Mouse (Mus musculus) MEL (cell line): ENCODE results near the gene Slc35e2. TPM values are rescaled to one million over a fixed set of nuclear protein-coding genes. Genes with fewer than 3 reads are reported as not detected.

ENCODE experiments used
- DNase-seq: peaks from one replicate; pipeline ENCODE4 v3.0.0; 2011; ENCODE audit warnings: low read depth, low spot score
- H3K27ac ChIP-seq: 2 replicates; pipeline ENCODE4 v1.5.1; 2012; ENCODE audit warnings: low read depth, mild to moderate bottlenecking, control low read depth, low read length, moderate library complexity; ENCODE audit not compliant: control insufficient read depth
- H3K27me3 ChIP-seq, 2 experiments: fragments of 150-350 bp in 1 of 2; sonication (generic) in 1 of 2; 2 replicates each; pipeline ENCODE4 v1.6.1; 2012; ENCODE audit warnings: low read length in 2 of 2, mild to moderate bottlenecking in 2 of 2, improper control_type of control experiment in 1 of 2, moderate library complexity in 1 of 2; ENCODE audit not compliant: insufficient read depth in 2 of 2, control insufficient read depth in 1 of 2
- H3K36me3 ChIP-seq, 2 experiments: 2 replicates each; pipeline ENCODE4 v1.6.1; 2012 to 2014; ENCODE audit warnings: low read length in 2 of 2, improper control_type of control experiment in 1 of 2, inconsistent platforms in 1 of 2, mild to moderate bottlenecking in 1 of 2; ENCODE audit not compliant: insufficient read depth in 2 of 2, control insufficient read depth in 1 of 2
- H3K4me1 ChIP-seq, 2 experiments: fragments of 150-350 bp in 1 of 2; sonication (generic) in 1 of 2; 2 replicates each; pipeline ENCODE4 v1.6.1; 2012; ENCODE audit warnings: low read length in 2 of 2, improper control_type of control experiment in 1 of 2, mild to moderate bottlenecking in 1 of 2; ENCODE audit not compliant: insufficient read depth in 2 of 2, control insufficient read depth in 1 of 2
- H3K4me3 ChIP-seq, 2 experiments: fragments of 150-350 bp in 1 of 2; sonication (generic) in 1 of 2; 2 replicates each; pipeline ENCODE4 v1.5.1; 2012; ENCODE audit warnings: low read depth in 2 of 2, low read length in 2 of 2, mild to moderate bottlenecking in 2 of 2, moderate library complexity in 2 of 2, control low read depth in 1 of 2, improper control_type of control experiment in 1 of 2; ENCODE audit not compliant: control insufficient read depth in 1 of 2, insufficient read depth in 1 of 2
- H3K79me2 ChIP-seq: 2 replicates; pipeline ENCODE4 v1.6.1; 2012; ENCODE audit warnings: mild to moderate bottlenecking, low read length, moderate library complexity; ENCODE audit not compliant: control insufficient read depth, poor library complexity, insufficient read depth
- H3K9ac ChIP-seq: 2 replicates; pipeline ENCODE4 v1.6.1; 2012; ENCODE audit warnings: low read depth, mild to moderate bottlenecking, control low read depth, low read length, moderate library complexity; ENCODE audit not compliant: control insufficient read depth, poor library complexity, severe bottlenecking
- H3K9me3 ChIP-seq: fragments of 150-350 bp; sonication (generic); replicated peaks from 2 replicates; pipeline ENCODE4 v1.6.1; 2012; ENCODE audit warnings: mild to moderate bottlenecking, low read length, improper control_type of control experiment, moderate library complexity; ENCODE audit not compliant: insufficient read depth
- BHLHE40 ChIP-seq: IDR thresholded peaks from 2 replicates; pipeline ENCODE4 v1.6.1; 2012; ENCODE audit warnings: low read depth, mild to moderate bottlenecking, inconsistent platforms, low read length, improper control_type of control experiment, borderline replicate concordance
- CHD1 ChIP-seq: IDR thresholded peaks from 2 replicates; pipeline ENCODE4 v1.6.1; 2012; ENCODE audit warnings: low read depth, mild to moderate bottlenecking, inconsistent platforms, low read length, improper control_type of control experiment
- CHD2 ChIP-seq: IDR thresholded peaks from 2 replicates; pipeline ENCODE4 v1.6.1; 2011; ENCODE audit warnings: low read length, improper control_type of control experiment
- CTCF ChIP-seq, 3 experiments: IDR thresholded peaks in 2 of 3; conservative IDR thresholded peaks in 1 of 3; 2 replicates each; pipeline ENCODE4 v1.5.1; 2011 to 2012; ENCODE audit warnings: low read length in 3 of 3, low read depth in 2 of 3, mild to moderate bottlenecking in 2 of 3, improper control_type of control experiment in 1 of 3, inconsistent platforms in 1 of 3, mixed read lengths in 1 of 3, moderate library complexity in 1 of 3; ENCODE audit not compliant: control insufficient read depth in 1 of 3, insufficient read depth in 1 of 3, poor library complexity in 1 of 3, severe bottlenecking in 1 of 3
- E2F4 ChIP-seq: IDR thresholded peaks from 2 replicates; pipeline ENCODE4 v1.6.1; 2011; ENCODE audit warnings: low read depth, low read length, improper control_type of control experiment, borderline replicate concordance
- ELF1 ChIP-seq: IDR thresholded peaks from 2 replicates; pipeline ENCODE4 v1.6.1; 2014; ENCODE audit warnings: low read depth, mild to moderate bottlenecking, inconsistent platforms, low read length, improper control_type of control experiment, moderate library complexity
- GATA1 ChIP-seq: IDR thresholded peaks from 2 replicates; pipeline ENCODE4 v1.6.1; 2011; ENCODE audit warnings: low read depth, low read length, improper control_type of control experiment
- HCFC1 ChIP-seq: IDR thresholded peaks from 2 replicates; pipeline ENCODE4 v1.6.1; 2012; ENCODE audit warnings: low read depth, mild to moderate bottlenecking, inconsistent platforms, low read length, improper control_type of control experiment, moderate library complexity
- JUND ChIP-seq: IDR thresholded peaks from 2 replicates; pipeline ENCODE4 v1.6.1; 2011; ENCODE audit warnings: low read depth, mild to moderate bottlenecking, improper control_type of control experiment, low read length
- KAT2A ChIP-seq: conservative IDR thresholded peaks from 2 replicates; pipeline ENCODE4 v1.6.1; 2012; ENCODE audit warnings: low read depth, low read length, improper control_type of control experiment, inconsistent platforms
- MAX ChIP-seq: IDR thresholded peaks from 2 replicates; pipeline ENCODE4 v1.6.1; 2011; ENCODE audit warnings: low read length, improper control_type of control experiment
- MAZ ChIP-seq: IDR thresholded peaks from 2 replicates; pipeline ENCODE4 v1.6.1; 2012; ENCODE audit warnings: low read depth, mild to moderate bottlenecking, inconsistent platforms, low read length, improper control_type of control experiment
- MYB ChIP-seq: IDR thresholded peaks from 2 replicates; pipeline ENCODE4 v1.6.1; 2011; ENCODE audit warnings: mild to moderate bottlenecking, low read depth, low read length, improper control_type of control experiment
- MYC ChIP-seq: IDR thresholded peaks from 2 replicates; pipeline ENCODE4 v1.6.1; 2011; ENCODE audit warnings: low read depth, mild to moderate bottlenecking, low read length, improper control_type of control experiment, moderate library complexity
- NELFE ChIP-seq: IDR thresholded peaks from 2 replicates; pipeline ENCODE4 v1.6.1; 2011; ENCODE audit warnings: low read depth, low read length, improper control_type of control experiment
- POLR2AphosphoS2 ChIP-seq: IDR thresholded peaks from 2 replicates; pipeline ENCODE4 v1.6.1; 2011; ENCODE audit warnings: low read length, improper control_type of control experiment
- POLR2AphosphoS5 ChIP-seq: IDR thresholded peaks from 2 replicates; pipeline ENCODE4 v1.6.1; 2012; ENCODE audit warnings: low read depth, borderline replicate concordance, mild to moderate bottlenecking, inconsistent platforms, low read length, moderate library complexity, mixed read lengths
- RAD21 ChIP-seq: IDR thresholded peaks from 2 replicates; pipeline ENCODE4 v1.6.1; 2011; ENCODE audit warnings: mild to moderate bottlenecking, low read depth, low read length, improper control_type of control experiment
- RCOR1 ChIP-seq: IDR thresholded peaks from 2 replicates; pipeline ENCODE4 v1.6.1; 2012; ENCODE audit warnings: low read depth, mild to moderate bottlenecking, inconsistent platforms, low read length, improper control_type of control experiment
- SIN3A ChIP-seq: IDR thresholded peaks from 2 replicates; pipeline ENCODE4 v1.6.1; 2012; ENCODE audit warnings: low read length, improper control_type of control experiment, inconsistent platforms
- SMC3 ChIP-seq: IDR thresholded peaks from 2 replicates; pipeline ENCODE4 v1.6.1; 2011; ENCODE audit warnings: low read depth, low read length, improper control_type of control experiment
- TAL1 ChIP-seq: IDR thresholded peaks from 2 replicates; pipeline ENCODE4 v1.6.1; 2012; ENCODE audit warnings: mild to moderate bottlenecking, inconsistent platforms, low read length, moderate library complexity, mixed read lengths
- TBP ChIP-seq: IDR thresholded peaks from 2 replicates; pipeline ENCODE4 v1.8.0; 2011; ENCODE audit warnings: low read depth, low read length, improper control_type of control experiment
- TCF12 ChIP-seq: IDR thresholded peaks from 2 replicates; pipeline ENCODE4 v1.6.1; 2014; ENCODE audit warnings: low read depth, mild to moderate bottlenecking, inconsistent platforms, low read length, improper control_type of control experiment, moderate library complexity
- UBTF ChIP-seq: IDR thresholded peaks from 2 replicates; pipeline ENCODE4 v1.6.1; 2012; ENCODE audit warnings: low read depth, mild to moderate bottlenecking, inconsistent platforms, low read length, improper control_type of control experiment, moderate library complexity, borderline replicate concordance; ENCODE audit not compliant: insufficient read depth
- USF1 ChIP-seq: IDR thresholded peaks from 2 replicates; pipeline ENCODE4 v1.6.1; 2014; ENCODE audit warnings: low read depth, mild to moderate bottlenecking, inconsistent platforms, low read length, improper control_type of control experiment, moderate library complexity
- USF2 ChIP-seq, 2 experiments: IDR thresholded peaks; 2 replicates each; pipeline ENCODE4 v1.6.1; 2011 to 2012; ENCODE audit warnings: improper control_type of control experiment in 2 of 2, low read length in 2 of 2, borderline replicate concordance in 1 of 2, inconsistent platforms in 1 of 2, low read depth in 1 of 2, mild to moderate bottlenecking in 1 of 2; ENCODE audit not compliant: insufficient read depth in 1 of 2
- ZC3H11A ChIP-seq: IDR thresholded peaks from 2 replicates; pipeline ENCODE4 v1.6.1; 2012; ENCODE audit warnings: low read depth, mild to moderate bottlenecking, inconsistent platforms, low read length, improper control_type of control experiment
- ZKSCAN1 ChIP-seq: IDR thresholded peaks from 2 replicates; pipeline ENCODE4 v1.6.1; 2012; ENCODE audit warnings: low read depth, mild to moderate bottlenecking, inconsistent platforms, low read length, improper control_type of control experiment, moderate library complexity
- ZMIZ1 ChIP-seq: IDR thresholded peaks from 2 replicates; pipeline ENCODE4 v1.6.1; 2012; ENCODE audit warnings: low read depth, mild to moderate bottlenecking, inconsistent platforms, low read length, improper control_type of control experiment, moderate library complexity
- ZNF384 ChIP-seq: IDR thresholded peaks from 2 replicates; pipeline ENCODE4 v1.6.1; 2012; ENCODE audit warnings: low read depth, mild to moderate bottlenecking, inconsistent platforms, low read length, improper control_type of control experiment
- polyA plus RNA-seq, 2 experiments: library from polyadenylated mRNA; stranded (reverse) in 1 of 2; unstranded in 1 of 2; fragments of >175 nt in 1 of 2; fragments of >200 nt in 1 of 2; gene quantifications; 2 replicates each; pipeline versions ENCODE4 v1.2.1 to v1.2.4; 2012; ENCODE audit warnings: low replicate concordance in 2 of 2, low read depth in 1 of 2; ENCODE audit not compliant: insufficient read length in 2 of 2, insufficient read depth in 1 of 2, missing spikeins in 1 of 2
- total RNA-seq: library from RNA; depleted of rRNA; stranded (reverse); fragments of 300-350 nt; gene quantifications from 2 replicates; pipeline ENCODE4 v1.2.3, GENCODE M21; 2012

Gene Slc35e2
- total and polyA plus RNA-seq, 3 experiments, result 6.4 to 9.9 TPM; not detected in 1

DNA sequence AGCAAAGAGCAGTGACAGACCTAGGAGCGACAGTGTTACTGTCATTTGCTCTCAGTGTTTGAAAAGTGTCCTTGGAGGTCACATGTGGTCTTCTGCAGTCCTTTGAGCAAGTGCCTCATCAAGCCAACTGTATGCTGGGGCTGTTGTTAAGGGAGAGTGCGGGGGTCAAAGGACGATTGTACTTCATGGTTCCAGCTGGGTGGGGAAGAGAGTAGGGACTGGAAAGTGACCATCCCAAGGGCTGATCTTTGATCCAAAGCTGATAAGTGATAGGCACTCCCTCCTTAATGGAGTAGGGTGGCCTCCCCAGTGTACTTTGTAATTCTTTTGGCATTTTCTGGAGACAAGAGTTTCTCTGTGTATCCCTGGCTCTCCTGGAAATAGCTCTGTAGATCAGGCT lies 10.6 kb downstream of the Slc35e2 start:
- no peak for TF ChIP-seq TAL1
- TF ChIP-seq HCFC1, result no peak
- no peak for TF ChIP-seq MYC
- no peak for TF ChIP-seq CTCF (IDR thresholded peaks at IDR 0.05 in 2 of 3, conservative IDR thresholded peaks at IDR 0.05 in 1 of 3; ENCODE audit: control insufficient read depth in 1 of 3, insufficient read depth in 1 of 3, low read depth in 2 of 3, low read length in 3 of 3, poor library complexity in 1 of 3, severe bottlenecking in 1 of 3)
- TF ChIP-seq JUND, result no peak
- TF ChIP-seq ZKSCAN1, result no peak
- no peak for TF ChIP-seq GATA1
- TF ChIP-seq SIN3A, result no peak
- no peak for TF ChIP-seq MAX
- TF ChIP-seq CHD2, result no peak
- no peak for TF ChIP-seq POLR2AphosphoS5
- TF ChIP-seq E2F4, result no peak
- no peak for TF ChIP-seq KAT2A
- TF ChIP-seq USF2 (IDR thresholded peaks at IDR 0.05; ENCODE audit: borderline replicate concordance in 1 of 2, insufficient read depth in 1 of 2, low read depth in 1 of 2, low read length in 2 of 2), result no peak
- no peak for TF ChIP-seq ZNF384
- no peak for TF ChIP-seq TCF12
- TF ChIP-seq USF1, result no peak
- TF ChIP-seq POLR2AphosphoS2, result no peak
- TF ChIP-seq ZMIZ1, result no peak
- DNase-seq, result no peak
- H3K27me3 ChIP-seq, result no peaks in the 10 kb centered on the region
- H3K36me3 ChIP-seq, result peaks cover 0 to 1% of the 10 kb centered on the region in 2 experiments; a peak in 1 of 4 replicates
- no peaks in the 10 kb centered on the region for H3K9me3 ChIP-seq
- H3K27ac ChIP-seq, result no peak overlapping the region
- no peaks in the 10 kb centered on the region for H3K79me2 ChIP-seq
- H3K4me1 ChIP-seq, result no peaks in the 10 kb centered on the region
- no peak overlapping the region for H3K9ac ChIP-seq
- H3K4me3 ChIP-seq, result no peak overlapping the region

DNA sequence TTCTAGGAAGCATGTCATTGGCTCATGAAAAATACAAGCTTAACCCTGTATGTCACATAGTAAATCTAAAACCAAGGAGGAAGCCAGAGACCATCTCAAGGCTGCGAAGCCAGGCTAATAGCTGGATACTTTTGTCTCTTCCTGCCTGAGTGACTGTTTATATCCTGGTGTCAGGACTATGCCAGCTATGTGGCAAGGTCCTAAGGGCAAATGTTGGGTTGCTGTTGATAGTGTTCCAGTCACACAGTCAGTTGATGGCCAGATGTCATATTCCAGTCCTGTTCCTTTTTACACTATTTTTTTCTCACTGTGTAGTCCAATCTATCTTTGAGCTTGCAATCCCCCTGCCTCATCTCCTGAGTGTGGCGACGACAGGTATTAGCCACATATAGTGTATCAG lies 12.0 kb downstream of the Slc35e2 start:
- Histone ChIP-seq H3K27me3 (no peaks in the 10 kb centered on the region), H3K27ac (no peak overlapping the region), H3K9ac (no peak overlapping the region), H3K9me3 (no peaks in the 10 kb centered on the region), H3K36me3 (peaks cover 0 to 1% of the 10 kb centered on the region in 2 experiments; a peak in 2 of 4 replicates), H3K79me2 (no peaks in the 10 kb centered on the region), H3K4me3 (no peak overlapping the region), H3K4me1 (no peaks in the 10 kb centered on the region)
- no peak for TF ChIP-seq ELF1
- TF ChIP-seq CTCF (IDR thresholded peaks at IDR 0.05 in 2 of 3, conservative IDR thresholded peaks at IDR 0.05 in 1 of 3; ENCODE audit: control insufficient read depth in 1 of 3, insufficient read depth in 1 of 3, low read depth in 2 of 3, low read length in 3 of 3, poor library complexity in 1 of 3, severe bottlenecking in 1 of 3), result no peak
- TF ChIP-seq UBTF, result no peak
- TF ChIP-seq GATA1, result no peak
- no peak for TF ChIP-seq SMC3
- no peak for TF ChIP-seq CHD1
- no peak for TF ChIP-seq RCOR1
- no peak for TF ChIP-seq E2F4
- TF ChIP-seq ZC3H11A, result no peak
- TF ChIP-seq MYB, result no peak
- TF ChIP-seq BHLHE40, result no peak
- TF ChIP-seq TBP, result no peak
- TF ChIP-seq MAZ, result no peak
- TF ChIP-seq RAD21, result no peak
- no peak for TF ChIP-seq USF2 (IDR thresholded peaks at IDR 0.05; ENCODE audit: borderline replicate concordance in 1 of 2, insufficient read depth in 1 of 2, low read depth in 1 of 2, low read length in 2 of 2)
- TF ChIP-seq NELFE, result no peak
- DNase-seq, result no peak
